Mouse (Mus musculus): ENCODE results near the gene Psmd8. TPM values are rescaled to one million over a fixed set of nuclear protein-coding genes. Genes with fewer than 3 reads are reported as not detected.

Gene Psmd8
- polyA plus RNA-seq (2012; rRNA removed), result 118 and 131 TPM in 2 replicates

GRCm38 (mm10) chr7:29180077-29180853 is at the start of gene Psmd8:
Gene Psmd8 (minus strand): TSS chr7:29180701.

GRCm38 (mm10) chr7:29213675-29214082 is 33.2 kb upstream of the Psmd8 start, which contains the start of gene Catsperg1:
Gene Catsperg1 (minus strand): TSS chr7:29214035.

GRCm38 (mm10) chr7:29170066-29170754 is 10.3 kb downstream of the Psmd8 start, which contains the start of the genes Ggn and Spred3:
Gene Ggn (plus strand): TSS chr7:29170210.
Gene Spred3 (minus strand): TSS chr7:29170411.

GRCm38 (mm10) chr7:29155838-29156782 is 24.4 kb downstream of the Psmd8 start, which contains the start of gene Fam98c:
Gene Fam98c (minus strand): TSS chr7:29156234.

GRCm38 (mm10) chr7:29134693-29135386 is 45.7 kb downstream of the Psmd8 start, which contains the start of gene Rasgrp4:
Gene Rasgrp4 (plus strand): TSS chr7:29134851.

GRCm38 (mm10) chr7:29124970-29125369 is 55.5 kb downstream of the Psmd8 start, which contains the start of gene Ryr1:
Gene Ryr1 (minus strand): TSS chr7:29125179.

Other genes starting within 250 kb of the Psmd8 start
- gene Actn4, start 218.4 kb downstream of the Psmd8 start, polyA plus RNA-seq (2012; rRNA removed), result 736 and 739 TPM in 2 replicates
- 191 and 246 TPM in 2 replicates for gene Eif3k, start 198.8 kb downstream of the Psmd8 start, polyA plus RNA-seq (2012; rRNA removed)
- 8.9 and 10.3 TPM in 2 replicates for gene Map4k1, start 198.7 kb downstream of the Psmd8 start, polyA plus RNA-seq (2012; rRNA removed)
- 0.17 and 0.20 TPM in 2 replicates for gene Ryr1, start 55.5 kb downstream of the Psmd8 start, polyA plus RNA-seq (2012; rRNA removed)
- gene Rasgrp4, start 45.9 kb downstream of the Psmd8 start, polyA plus RNA-seq (2012; rRNA removed), result 3.9 and 5.3 TPM in 2 replicates
- 144 and 173 TPM in 2 replicates for gene Fam98c, start 24.5 kb downstream of the Psmd8 start, polyA plus RNA-seq (2012; rRNA removed)
- 1.0 and 1.4 TPM in 2 replicates for gene Ggn, start 10.5 kb downstream of the Psmd8 start, polyA plus RNA-seq (2012; rRNA removed)
- gene Spred3, start 10.3 kb downstream of the Psmd8 start, polyA plus RNA-seq (2012; rRNA removed), result 4.0 and 4.4 TPM in 2 replicates
- 0.63 and 1.00 TPM in 2 replicates for gene Catsperg1, start 33.3 kb upstream of the Psmd8 start, polyA plus RNA-seq (2012; rRNA removed)
- gene Kcnk6, start 51.8 kb upstream of the Psmd8 start, polyA plus RNA-seq (2012; rRNA removed), result 110 and 162 TPM in 2 replicates
- 109 and 125 TPM in 2 replicates for gene Yif1b, start 57.6 kb upstream of the Psmd8 start, polyA plus RNA-seq (2012; rRNA removed)
- gene 2200002D01Rik, start 67.8 kb upstream of the Psmd8 start, polyA plus RNA-seq (2012; rRNA removed), result 415 and 444 TPM in 2 replicates
- gene Spint2, start 101.2 kb upstream of the Psmd8 start, polyA plus RNA-seq (2012; rRNA removed), result 1,983 and 2,067 TPM in 2 replicates
- gene Ppp1r14a, start 108.6 kb upstream of the Psmd8 start, polyA plus RNA-seq (2012; rRNA removed), result 157 and 212 TPM in 2 replicates
- 0.69 and 1.6 TPM in 2 replicates for gene Dpf1, start 123.2 kb upstream of the Psmd8 start, polyA plus RNA-seq (2012; rRNA removed)